Mouse (Mus musculus): ENCODE measurements around the gene Spint5.
"Not testable (repeated sequence)": the region's sequence is repeated elsewhere in the genome, so short reads cannot be mapped to it uniquely, and the experiment has no call there.

The Spint5 gene

GRCm38 (mm10) chr2:164715005-164715404, at the start of gene Spint5:
TSS of gene Spint5 (plus strand) at chr2:164715305.
- DNase-seq = no peak

- no peak for DNase-seq
These were observed 44.8 kb upstream of the Spint5 start for GRCm38 (mm10) chr2:164670261-164670660.

GRCm38 (mm10) chr2:164670938-164671337, 44.2 kb upstream of the Spint5 start:
- DNase-seq = no peak

GRCm38 (mm10) chr2:164673987-164674386, 41.1 kb upstream of the Spint5 start, which contains the start of gene Wfdc11:
TSS of gene Wfdc11 (minus strand) at chr2:164674087.
- DNase-seq = no peak

- no peak for DNase-seq
These were observed 39.0 kb upstream of the Spint5 start for GRCm38 (mm10) chr2:164676103-164676502.

- DNase-seq = no peak
These were observed 38.0 kb upstream of the Spint5 start for GRCm38 (mm10) chr2:164676916-164677685.

GRCm38 (mm10) chr2:164678848-164679625, 36.1 kb upstream of the Spint5 start:
- peak; percentile 92 for DNase-seq

GRCm38 (mm10) chr2:164679906-164680305, 35.2 kb upstream of the Spint5 start:
- DNase-seq = peak; percentile 34

- DNase-seq = no peak
These were observed 30.3 kb upstream of the Spint5 start, which contains the start of gene Wfdc13 for GRCm38 (mm10) chr2:164684807-164685206. TSS of gene Wfdc13 (plus strand) at chr2:164685107.

- no peak for DNase-seq
These were observed 16.9 kb upstream of the Spint5 start, which contains the start of gene Spint4 for GRCm38 (mm10) chr2:164698201-164698600. TSS of gene Spint4 (plus strand) at chr2:164698501.

GRCm38 (mm10) chr2:164700959-164701358, 14.1 kb upstream of the Spint5 start:
- no peak for DNase-seq

- no peak for DNase-seq
These were observed 13.3 kb upstream of the Spint5 start for GRCm38 (mm10) chr2:164701761-164702160.

- no peak for DNase-seq
These were observed 10.9 kb upstream of the Spint5 start for GRCm38 (mm10) chr2:164704235-164704634.

- no peak for DNase-seq
These were observed 9.8 kb upstream of the Spint5 start for GRCm38 (mm10) chr2:164705328-164705727.

GRCm38 (mm10) chr2:164705991-164706390, 9.1 kb upstream of the Spint5 start:
- no peak for DNase-seq

- DNase-seq = not testable (repeated sequence)
These were observed 1.2 kb downstream of the Spint5 start for GRCm38 (mm10) chr2:164716194-164716786.

GRCm38 (mm10) chr2:164723276-164723675, 8.2 kb downstream of the Spint5 start:
- DNase-seq = no peak

GRCm38 (mm10) chr2:164725895-164726619, 11.0 kb downstream of the Spint5 start:
- peak; percentile 88 for DNase-seq

- no peak for DNase-seq
These were observed 16.6 kb downstream of the Spint5 start for GRCm38 (mm10) chr2:164731719-164732118.

- no peak for DNase-seq
These were observed 18.2 kb downstream of the Spint5 start for GRCm38 (mm10) chr2:164733259-164733658.

GRCm38 (mm10) chr2:164734839-164735238, 19.7 kb downstream of the Spint5 start:
- DNase-seq = no peak

- DNase-seq = no peak
These were observed 20.3 kb downstream of the Spint5 start for GRCm38 (mm10) chr2:164735446-164735845.

All from embryo, embryonic 11 days (tissue).